Mouse (Mus musculus) ES-CJ7 (cell line): Measurements from ENCODE around the gene Foxa3.

Source experiments
- DNase-seq: peaks from one replicate; pipeline ENCODE4 v3.0.0; 2011; ENCODE audit warnings: low read depth, low spot score

Gene Foxa3

DNA sequence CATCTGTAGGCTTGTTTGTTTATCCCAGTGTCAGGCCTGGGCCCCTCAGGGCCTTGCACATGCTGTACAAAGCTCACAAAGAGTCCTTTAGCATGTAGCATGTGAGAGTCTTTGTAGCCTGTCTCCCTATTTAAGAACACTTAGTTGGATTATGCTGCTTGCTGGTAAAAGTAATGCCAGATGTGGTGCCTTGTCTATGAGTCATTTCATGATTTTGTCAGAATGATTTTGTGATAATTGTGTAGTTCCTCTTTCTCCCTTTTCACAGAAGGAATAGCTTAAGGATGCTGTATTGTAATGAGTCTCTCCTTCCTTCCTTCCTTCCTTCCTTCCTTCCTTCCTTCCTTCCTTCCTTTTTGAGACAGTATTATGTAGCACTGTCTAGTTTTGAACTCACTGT, 4.7 kb upstream of the Foxa3 start:
- no peak for DNase-seq

DNA sequence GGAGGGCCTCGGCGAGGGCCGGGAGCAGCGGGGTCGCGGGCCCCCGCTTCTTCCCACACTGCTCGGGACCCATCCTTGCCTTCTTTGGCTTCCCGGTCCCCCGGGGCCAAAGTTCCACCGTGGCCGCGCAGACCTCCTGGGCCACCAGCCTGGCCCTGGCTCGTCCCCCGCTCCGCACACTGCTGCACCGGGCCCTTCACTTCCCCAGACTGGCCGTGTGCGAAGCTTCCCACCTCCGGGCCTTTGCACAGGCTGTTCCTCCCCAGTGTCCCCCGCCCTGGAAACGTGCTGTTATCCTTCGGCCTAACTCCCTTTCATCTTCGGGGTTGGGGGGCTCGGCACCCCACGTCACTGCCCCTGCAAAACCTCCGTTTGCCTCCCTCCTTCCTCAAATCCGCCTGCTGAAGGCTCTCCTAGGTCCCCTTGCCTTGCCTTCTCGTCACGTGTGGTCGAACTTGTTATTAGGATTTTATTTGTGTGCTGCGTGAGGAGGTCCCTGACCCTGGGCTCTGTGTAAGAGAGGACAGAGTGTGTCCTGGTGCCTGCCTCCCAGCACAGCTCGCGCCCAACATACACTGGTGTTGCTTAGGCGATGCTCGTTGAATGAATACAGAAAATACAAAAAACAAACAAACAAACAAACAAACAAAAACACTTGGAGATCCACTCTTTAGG, 1.4 kb upstream of the Foxa3 start:
- no peak for DNase-seq

- peak; percentile 93 for DNase-seq
Observed at GRCm38 (mm10) chr7:19024096-19024506, 763 bp upstream of the Foxa3 start, which contains the start of gene Sympk. Sympk (plus strand) TSS chr7:19024377.

GRCm38 (mm10) chr7:19022189-19022958, 964 bp downstream of the Foxa3 start:
- DNase-seq = no peak

GRCm38 (mm10) chr7:19021048-19021447, 2.3 kb downstream of the Foxa3 start:
- no peak for DNase-seq

DNA sequence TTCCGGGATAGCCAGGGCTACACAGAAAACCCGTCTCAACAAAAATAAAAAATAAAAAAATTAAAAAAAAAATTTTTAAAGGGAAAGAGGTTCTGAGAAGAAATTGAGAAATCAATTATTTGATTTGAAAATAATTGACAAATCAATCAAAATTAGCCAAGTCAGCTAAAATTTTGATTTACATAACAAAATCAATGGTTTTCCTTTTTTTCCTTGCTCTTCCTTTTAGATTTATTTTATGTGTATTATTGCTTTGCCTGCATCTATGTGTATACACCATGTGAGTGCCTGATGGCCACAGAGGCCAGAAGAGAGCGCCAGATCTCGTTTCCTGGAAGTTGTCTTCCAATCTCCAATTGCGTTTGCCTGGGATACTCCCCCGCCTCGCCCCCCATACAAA, 5.4 kb downstream of the Foxa3 start:
- DNase-seq = no peak

GRCm38 (mm10) chr7:19016042-19016441, 7.3 kb downstream of the Foxa3 start:
- DNase-seq = no peak

GRCm38 (mm10) chr7:19014452-19014851, 8.9 kb downstream of the Foxa3 start:
- DNase-seq = no peak

- DNase-seq = no peak
Observed at GRCm38 (mm10) chr7:19012882-19013281, 10.5 kb downstream of the Foxa3 start.

GRCm38 (mm10) chr7:19012025-19012621, 11.2 kb downstream of the Foxa3 start:
- DNase-seq = no peak

- DNase-seq = no peak
Observed at GRCm38 (mm10) chr7:19010581-19010980, 12.8 kb downstream of the Foxa3 start.

- DNase-seq = no peak
Observed at GRCm38 (mm10) chr7:19007026-19007977, 16.0 kb downstream of the Foxa3 start.

GRCm38 (mm10) chr7:19006476-19006875, 16.9 kb downstream of the Foxa3 start:
- peak; percentile 92 for DNase-seq

GRCm38 (mm10) chr7:19005417-19006121, 17.8 kb downstream of the Foxa3 start:
- no peak for DNase-seq

- no peak for DNase-seq
Observed at GRCm38 (mm10) chr7:19004631-19005079, 18.7 kb downstream of the Foxa3 start.

DNA sequence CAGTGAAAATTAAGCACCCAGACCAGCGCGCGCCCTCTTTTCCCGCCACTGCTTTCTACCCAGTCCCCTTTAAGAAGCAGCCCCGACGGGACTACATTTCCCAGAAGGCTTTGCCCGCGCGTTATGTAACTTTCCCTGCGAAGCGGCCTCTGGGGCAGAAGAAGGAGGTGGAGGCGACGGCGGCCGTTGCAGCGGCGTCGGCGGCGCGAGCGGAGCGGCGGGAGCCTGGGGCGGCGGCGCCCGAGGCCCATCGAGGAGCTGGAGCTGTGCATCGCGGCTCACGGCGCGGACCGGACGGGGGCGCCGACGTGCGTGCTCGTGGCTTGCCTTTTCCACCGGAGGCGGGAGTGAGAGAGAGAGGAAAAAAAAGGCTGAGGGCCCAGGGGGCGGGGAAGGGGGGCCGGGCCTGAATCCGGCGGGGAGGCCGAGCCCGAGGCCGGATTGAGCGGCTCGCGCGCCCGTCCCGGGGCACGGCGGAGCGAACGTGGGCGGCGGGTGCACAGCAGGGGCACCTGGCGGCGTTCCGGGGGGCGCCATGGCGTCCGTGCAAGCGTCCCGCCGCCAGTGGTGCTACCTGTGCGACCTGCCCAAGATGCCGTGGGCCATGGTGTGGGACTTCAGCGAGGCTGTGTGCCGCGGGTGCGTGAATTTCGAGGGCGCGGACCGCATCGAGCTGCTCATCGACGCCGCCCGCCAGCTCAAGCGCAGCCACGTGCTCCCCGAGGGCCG, 19.3 kb downstream of the Foxa3 start, which contains the start of gene Irf2bp1:
TSS of gene Irf2bp1 (plus strand) at position 143 of the 729 bp plus-strand sequence.
- DNase-seq = peak; percentile 90

DNA sequence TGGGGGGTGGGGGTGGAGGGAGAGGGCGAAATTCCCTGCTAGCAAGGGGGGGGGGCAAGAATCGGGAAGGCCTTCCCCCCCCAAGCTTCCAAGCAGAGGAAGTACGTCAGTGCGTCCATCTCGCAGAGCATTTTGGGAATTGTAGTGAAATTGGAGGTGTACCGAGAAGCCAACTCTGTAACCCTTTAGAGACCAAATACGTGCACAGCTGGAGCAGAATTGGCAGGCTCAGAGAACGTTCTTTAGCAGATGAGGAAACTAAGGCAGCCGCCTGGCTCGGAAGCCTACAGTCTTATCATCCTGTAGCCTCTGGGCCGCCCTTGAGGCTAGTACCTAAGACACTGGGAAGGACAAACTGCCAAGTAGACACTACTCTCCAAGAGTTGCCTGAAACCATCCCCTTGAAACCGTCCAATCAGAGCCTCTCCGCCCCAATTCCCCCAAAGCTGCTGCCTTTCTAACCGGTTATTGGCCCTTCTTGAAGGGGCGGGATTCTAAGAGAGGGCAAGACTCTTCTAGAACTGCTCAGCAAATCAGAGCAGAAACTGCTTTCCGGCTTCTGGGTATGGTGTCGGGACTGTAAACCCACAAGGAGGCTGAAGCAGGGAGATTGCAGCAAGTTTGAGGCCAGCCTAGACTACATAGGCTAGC, 20.4 kb downstream of the Foxa3 start:
- DNase-seq = peak; percentile 93

GRCm38 (mm10) chr7:19002115-19002514, 21.2 kb downstream of the Foxa3 start:
- no peak for DNase-seq

- no peak for DNase-seq
Observed at GRCm38 (mm10) chr7:19001807-19002085, 21.6 kb downstream of the Foxa3 start.
